Mouse (Mus musculus): ENCODE data around the gene Hbb-bs. TPM values are rescaled to one million over a fixed set of nuclear protein-coding genes. Genes with fewer than 3 reads are reported as not detected.

Gene Hbb-bs
- 5.7 to 29.6 TPM (median 17.0 TPM) in 4 replicates for total RNA-seq (2023; ENCODE audit: inconsistent age)

DNA sequence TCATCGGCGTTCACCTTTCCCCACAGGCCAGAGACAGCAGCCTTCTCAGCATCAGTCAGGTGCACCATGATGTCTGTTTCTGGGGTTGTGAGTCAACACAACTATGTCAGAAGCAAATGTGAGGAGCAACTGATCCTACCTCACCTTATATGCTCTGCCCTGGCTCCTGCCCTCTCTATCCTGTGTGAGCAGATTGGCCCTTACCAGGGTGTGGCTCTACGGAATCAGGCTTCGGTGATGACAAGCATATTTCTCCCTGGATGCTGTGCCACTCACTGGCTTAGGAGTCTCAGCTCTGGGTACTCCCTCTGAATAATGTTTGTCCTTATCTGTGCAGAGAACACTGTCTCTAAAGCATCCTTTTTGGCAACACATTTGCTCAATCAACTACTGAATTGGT, at the start of gene Hbb-bs:
Gene Hbb-bs (minus strand): TSS at position 289 of the 400 bp plus-strand sequence.

DNA sequence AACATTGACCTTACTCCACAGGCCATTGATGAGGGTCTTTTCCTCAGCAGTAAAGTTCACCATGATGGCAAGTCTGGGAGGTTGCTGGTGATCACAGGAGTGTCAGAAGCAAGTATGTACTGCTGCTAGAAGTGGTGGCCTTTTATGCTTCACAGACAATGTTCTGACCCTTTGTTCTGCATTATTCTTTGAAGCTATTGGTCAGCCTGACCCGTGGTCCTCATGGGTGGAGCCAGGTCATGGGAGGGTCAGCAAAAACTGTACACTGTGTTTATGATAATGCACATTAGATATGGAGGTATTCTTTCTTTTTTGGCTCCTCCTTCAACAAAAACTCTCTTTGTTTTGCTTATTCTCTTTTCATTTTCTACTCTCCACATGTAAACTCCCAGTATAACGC, 25.2 kb upstream of the Hbb-bs start, which contains the start of gene Hbb-y:
Gene Hbb-y (minus strand): TSS at position 127 of the 400 bp plus-strand sequence.

DNA sequence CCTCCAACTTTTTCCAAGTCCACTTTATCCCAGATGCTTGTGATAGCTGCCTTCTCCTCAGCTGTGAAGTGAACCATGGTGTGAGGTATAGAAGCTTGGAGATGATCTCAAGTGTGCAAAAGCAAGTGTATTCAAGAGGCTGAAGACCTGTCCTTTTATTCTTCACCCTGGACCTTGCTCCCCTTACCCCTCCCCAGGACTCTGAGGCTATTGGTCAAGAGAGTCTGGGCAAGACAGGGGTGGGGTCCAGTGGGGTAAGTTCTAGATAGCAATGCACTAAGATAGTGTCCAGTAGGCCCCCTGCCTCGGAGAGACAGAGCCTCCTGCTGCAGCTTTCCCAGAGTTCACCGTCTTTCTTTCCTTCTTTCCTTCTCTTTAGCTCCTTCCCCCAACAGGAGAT, 15.1 kb upstream of the Hbb-bs start, which contains the start of gene Hbb-bh1:
Gene Hbb-bh1 (minus strand): TSS at position 131 of the 400 bp plus-strand sequence.

DNA sequence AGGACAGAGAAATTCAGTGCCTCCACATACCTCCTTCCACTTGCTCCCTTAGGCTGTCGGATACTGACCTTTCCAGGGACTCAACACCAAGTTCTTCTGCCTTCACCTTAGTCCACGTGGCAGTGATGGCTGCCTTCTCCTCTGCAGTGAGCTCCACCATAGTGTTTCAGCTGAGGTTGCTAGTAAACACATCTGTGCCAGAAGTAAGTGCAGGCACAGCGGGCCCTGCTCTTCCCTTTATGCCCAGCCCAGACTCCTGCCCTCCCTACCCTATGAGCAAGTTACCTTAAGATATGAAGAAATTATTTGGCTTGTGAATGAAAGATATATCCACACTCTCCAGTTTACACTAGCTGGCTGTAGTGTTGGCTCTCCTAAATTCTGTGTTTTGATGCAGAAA, 12.4 kb upstream of the Hbb-bs start, which contains the start of gene Hbb-bh2:
Gene Hbb-bh2 (minus strand): TSS at position 253 of the 400 bp plus-strand sequence.

DNA sequence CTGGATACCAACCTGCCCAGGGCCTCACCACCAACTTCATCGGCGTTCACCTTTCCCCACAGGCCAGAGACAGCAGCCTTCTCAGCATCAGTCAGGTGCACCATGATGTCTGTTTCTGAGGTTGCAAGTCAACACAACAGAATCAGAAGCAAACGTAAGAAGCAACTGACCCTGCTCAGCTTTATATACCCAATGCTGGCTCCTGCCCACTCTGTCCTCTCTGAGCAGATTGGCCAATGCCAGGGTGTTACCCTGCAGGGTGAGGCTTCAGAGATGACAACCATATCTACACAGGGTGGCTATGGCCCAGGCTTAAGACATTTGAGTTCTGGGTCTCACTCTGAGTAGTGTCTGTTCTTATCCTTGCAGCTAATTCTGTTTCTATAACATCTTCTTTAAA, 14.1 kb downstream of the Hbb-bs start, which contains the start of gene Hbb-bt:
Gene Hbb-bt (minus strand): TSS at position 231 of the 400 bp plus-strand sequence.

DNA sequence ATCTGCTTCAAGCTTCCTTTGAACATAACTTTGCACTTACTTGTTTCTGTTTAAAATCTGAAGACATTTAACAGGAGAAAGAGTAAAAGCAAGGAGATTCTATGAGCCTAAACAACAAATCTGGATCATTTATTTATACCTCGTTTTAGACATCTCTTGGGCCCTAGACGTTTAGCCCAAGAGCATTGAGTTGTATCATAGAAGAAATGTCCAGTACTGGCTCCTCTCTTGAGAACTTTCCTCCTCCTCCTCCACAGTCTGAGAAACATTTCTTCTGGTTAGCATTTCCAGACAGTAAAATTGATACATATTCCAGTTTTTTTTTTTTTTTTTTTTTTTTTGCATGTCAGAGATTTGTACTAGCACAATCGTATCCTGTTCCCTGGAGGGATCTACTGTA, 36.2 kb downstream of the Hbb-bs start, which contains the start of gene Olfr67:
Gene Olfr67 (minus strand): TSS at position 101 of the 400 bp plus-strand sequence.

DNA sequence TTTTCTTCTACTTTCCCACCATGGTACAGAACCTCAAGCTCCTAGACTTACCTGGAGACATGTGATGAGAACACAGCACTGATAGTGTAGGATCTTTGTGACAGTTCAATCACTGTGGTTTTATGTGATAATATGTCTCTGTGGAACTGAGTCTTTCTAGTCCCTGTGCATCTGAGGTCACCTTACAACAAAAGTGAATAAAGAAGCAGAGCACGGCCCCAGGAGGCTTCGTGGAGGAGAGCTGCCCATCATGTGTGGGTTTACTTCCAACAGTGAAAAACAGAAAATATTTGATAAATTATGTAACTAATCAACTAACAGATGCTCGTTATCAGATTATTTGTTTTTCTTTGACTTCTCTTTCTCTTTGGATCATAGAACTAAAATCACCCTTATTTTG, 48.3 kb downstream of the Hbb-bs start, which contains the start of gene Olfr68:
Gene Olfr68 (minus strand): TSS at position 101 of the 400 bp plus-strand sequence.

Other genes starting within 250 kb of the Hbb-bs start
- gene Olfr618, start 238.0 kb downstream of the Hbb-bs start, total RNA-seq (2023; ENCODE audit: inconsistent age), result not detected in 4 replicates
- not detected in 4 replicates for gene Olfr619, start 227.5 kb downstream of the Hbb-bs start, total RNA-seq (2023; ENCODE audit: inconsistent age)
- not detected in 4 replicates for gene Olfr620, start 215.6 kb downstream of the Hbb-bs start, total RNA-seq (2023; ENCODE audit: inconsistent age)
- gene Olfr622, start 185.4 kb downstream of the Hbb-bs start, total RNA-seq (2023; ENCODE audit: inconsistent age), result not detected in 4 replicates
- not detected in 4 replicates for gene Olfr623, start 164.4 kb downstream of the Hbb-bs start, total RNA-seq (2023; ENCODE audit: inconsistent age)
- not detected in 4 replicates for gene Olfr624, start 156.9 kb downstream of the Hbb-bs start, total RNA-seq (2023; ENCODE audit: inconsistent age)
- gene Olfr625-ps1, start 145.4 kb downstream of the Hbb-bs start, total RNA-seq (2023; ENCODE audit: inconsistent age), result not detected in 4 replicates
- gene Olfr243, start 113.4 kb downstream of the Hbb-bs start, total RNA-seq (2023; ENCODE audit: inconsistent age), result not detected in 4 replicates
- gene Olfr628, start 97.7 kb downstream of the Hbb-bs start, total RNA-seq (2023; ENCODE audit: inconsistent age), result not detected in 4 replicates
- gene Olfr629, start 83.2 kb downstream of the Hbb-bs start, total RNA-seq (2023; ENCODE audit: inconsistent age), result not detected in 4 replicates
- not detected in 4 replicates for gene Olfr630, start 70.8 kb downstream of the Hbb-bs start, total RNA-seq (2023; ENCODE audit: inconsistent age)
- gene Olfr69, start 56.5 kb downstream of the Hbb-bs start, total RNA-seq (2023; ENCODE audit: inconsistent age), result not detected in 4 replicates
- gene Olfr68, start 48.4 kb downstream of the Hbb-bs start, total RNA-seq (2023; ENCODE audit: inconsistent age), result not detected in 4 replicates
- not detected in 4 replicates for gene Olfr67, start 36.3 kb downstream of the Hbb-bs start, total RNA-seq (2023; ENCODE audit: inconsistent age)
- gene Hbb-bt, start 14.1 kb downstream of the Hbb-bs start, total RNA-seq (2023; ENCODE audit: inconsistent age), result 3.1 to 9.5 TPM (median 3.9 TPM) in 4 replicates
- gene Hbb-bh2, start 12.4 kb upstream of the Hbb-bs start, total RNA-seq (2023; ENCODE audit: inconsistent age), result not detected in 4 replicates
- gene Hbb-bh1, start 15.1 kb upstream of the Hbb-bs start, total RNA-seq (2023; ENCODE audit: inconsistent age), result 0.94 TPM in 1 of 4 replicates, not detected in the others
- gene Hbb-y, start 25.1 kb upstream of the Hbb-bs start, total RNA-seq (2023; ENCODE audit: inconsistent age), result not detected in 4 replicates
- gene Olfr66, start 58.2 kb upstream of the Hbb-bs start, total RNA-seq (2023; ENCODE audit: inconsistent age), result not detected in 4 replicates
- not detected in 4 replicates for gene Olfr64, start 66.4 kb upstream of the Hbb-bs start, total RNA-seq (2023; ENCODE audit: inconsistent age)
- gene Olfr65, start 75.4 kb upstream of the Hbb-bs start, total RNA-seq (2023; ENCODE audit: inconsistent age), result not detected in 4 replicates
- gene Olfr631, start 100.7 kb upstream of the Hbb-bs start, total RNA-seq (2023; ENCODE audit: inconsistent age), result not detected in 4 replicates
- gene Olfr632, start 106.3 kb upstream of the Hbb-bs start, total RNA-seq (2023; ENCODE audit: inconsistent age), result not detected in 4 replicates
- not detected in 4 replicates for gene Olfr633, start 116.3 kb upstream of the Hbb-bs start, total RNA-seq (2023; ENCODE audit: inconsistent age)
- not detected in 4 replicates for gene Olfr635, start 143.1 kb upstream of the Hbb-bs start, total RNA-seq (2023; ENCODE audit: inconsistent age)
- not detected in 4 replicates for gene Olfr638, start 170.7 kb upstream of the Hbb-bs start, total RNA-seq (2023; ENCODE audit: inconsistent age)
- 0.16 TPM in 1 of 4 replicates, not detected in the others for gene Olfr639, start 189.2 kb upstream of the Hbb-bs start, total RNA-seq (2023; ENCODE audit: inconsistent age)
- not detected in 4 replicates for gene Olfr640, start 197.5 kb upstream of the Hbb-bs start, total RNA-seq (2023; ENCODE audit: inconsistent age)
- not detected in 4 replicates for gene Olfr641, start 207.3 kb upstream of the Hbb-bs start, total RNA-seq (2023; ENCODE audit: inconsistent age)
- gene Olfr642, start 224.6 kb upstream of the Hbb-bs start, total RNA-seq (2023; ENCODE audit: inconsistent age), result not detected in 4 replicates
- gene 4930516K23Rik, start 233.3 kb upstream of the Hbb-bs start, total RNA-seq (2023; ENCODE audit: inconsistent age), result not detected in 4 replicates
- not detected in 4 replicates for gene Olfr644, start 243.8 kb upstream of the Hbb-bs start, total RNA-seq (2023; ENCODE audit: inconsistent age)

Measured in B cell, adult (primary cell).